Mouse (Mus musculus): ENCODE data around the gene Gpr158. TPM values are rescaled to one million over a fixed set of nuclear protein-coding genes. Genes with fewer than 3 reads are reported as not detected.

Gpr158 gene
- total RNA-seq, 2 experiments from 2014 or later, result not detected

- ATAC-seq (ENCODE audit: poor library complexity, severe bottlenecking), result no peak
Measured at GRCm38 (mm10) chr2:21619180-21619579, 251.8 kb downstream of the Gpr158 start.

- no peak for ATAC-seq (ENCODE audit: poor library complexity, severe bottlenecking)
Measured at GRCm38 (mm10) chr2:21632136-21632535, 264.8 kb downstream of the Gpr158 start.

GRCm38 (mm10) chr2:21665721-21666120, 298.4 kb downstream of the Gpr158 start:
- ATAC-seq (ENCODE audit: poor library complexity, severe bottlenecking), result no peak

GRCm38 (mm10) chr2:21676084-21676838, 308.9 kb downstream of the Gpr158 start:
- no peak for ATAC-seq (ENCODE audit: poor library complexity, severe bottlenecking)

GRCm38 (mm10) chr2:21676839-21677123, 309.4 kb downstream of the Gpr158 start:
- ATAC-seq (ENCODE audit: poor library complexity, severe bottlenecking), result no peak

- ATAC-seq (ENCODE audit: poor library complexity, severe bottlenecking), result no peak
Measured at GRCm38 (mm10) chr2:21680735-21681270, 313.5 kb downstream of the Gpr158 start.

GRCm38 (mm10) chr2:21684736-21685135, 317.4 kb downstream of the Gpr158 start:
- no peak for ATAC-seq (ENCODE audit: poor library complexity, severe bottlenecking)

- no peak for ATAC-seq (ENCODE audit: poor library complexity, severe bottlenecking)
Measured at GRCm38 (mm10) chr2:21693128-21693527, 325.8 kb downstream of the Gpr158 start.

GRCm38 (mm10) chr2:21693807-21694594, 326.7 kb downstream of the Gpr158 start:
- no peak for ATAC-seq (ENCODE audit: poor library complexity, severe bottlenecking)

GRCm38 (mm10) chr2:21728075-21728474, 360.7 kb downstream of the Gpr158 start:
- ATAC-seq (ENCODE audit: poor library complexity, severe bottlenecking), result no peak

- no peak for ATAC-seq (ENCODE audit: poor library complexity, severe bottlenecking)
Measured at GRCm38 (mm10) chr2:21783721-21784120, 416.4 kb downstream of the Gpr158 start.

GRCm38 (mm10) chr2:21793156-21793555, 425.8 kb downstream of the Gpr158 start:
- no peak for ATAC-seq (ENCODE audit: poor library complexity, severe bottlenecking)

GRCm38 (mm10) chr2:21799616-21800015, 432.3 kb downstream of the Gpr158 start:
- no peak for ATAC-seq (ENCODE audit: poor library complexity, severe bottlenecking)

- ATAC-seq (ENCODE audit: poor library complexity, severe bottlenecking), result no peak
Measured at GRCm38 (mm10) chr2:21800045-21800444, 432.7 kb downstream of the Gpr158 start.

- no peak for ATAC-seq (ENCODE audit: poor library complexity, severe bottlenecking)
Measured at GRCm38 (mm10) chr2:21808510-21808909, 441.2 kb downstream of the Gpr158 start.

- ATAC-seq (ENCODE audit: poor library complexity, severe bottlenecking), result no peak
Measured at GRCm38 (mm10) chr2:21810431-21810830, 443.1 kb downstream of the Gpr158 start.

- ATAC-seq (ENCODE audit: poor library complexity, severe bottlenecking), result no peak
Measured at GRCm38 (mm10) chr2:21864061-21864460, 496.7 kb downstream of the Gpr158 start.

Other genes starting within 250 kb of the Gpr158 start
- not detected in 2 replicates for gene Enkur, start 162.2 kb upstream of the Gpr158 start, total RNA-seq (2015)
- not detected in 2 replicates for gene Enkur, start 162.2 kb upstream of the Gpr158 start, total RNA-seq (2017)
- 0.71 and 0.91 TPM in 2 replicates for gene Thnsl1, start 161.8 kb upstream of the Gpr158 start, total RNA-seq (2015)
- 0.89 and 1.8 TPM in 2 replicates for gene Thnsl1, start 161.8 kb upstream of the Gpr158 start, total RNA-seq (2017)